Mouse (Mus musculus) spleen, postnatal 4 days (tissue): Measurements from ENCODE around the gene Abcc8.

ENCODE experiments used
- DNase-seq, 2 experiments: peaks; one replicate each; pipeline ENCODE4 v3.0.0; 2022; ENCODE audit warnings: low spot score in 2 of 2

The Abcc8 gene

GRCm38 (mm10) chr7:46105484-46105883, 74.3 kb downstream of the Abcc8 start:
- no peak for DNase-seq

- DNase-seq = no peak
Measured at GRCm38 (mm10) chr7:46104256-46104915, 75.4 kb downstream of the Abcc8 start.

GRCm38 (mm10) chr7:46103771-46104170, 76.1 kb downstream of the Abcc8 start:
- no peak for DNase-seq

- no peak for DNase-seq
Measured at GRCm38 (mm10) chr7:46103075-46103591, 76.7 kb downstream of the Abcc8 start.

GRCm38 (mm10) chr7:46100563-46100962, 79.3 kb downstream of the Abcc8 start, which contains the start of gene Kcnj11:
Gene Kcnj11 (minus strand): TSS chr7:46100764.
- DNase-seq = peak; percentile 68 to 88

- no peak for DNase-seq
Measured at GRCm38 (mm10) chr7:46099682-46100081, 80.2 kb downstream of the Abcc8 start.

- no peak for DNase-seq
Measured at GRCm38 (mm10) chr7:46098919-46099286, 80.9 kb downstream of the Abcc8 start.

- no peak for DNase-seq
Measured at GRCm38 (mm10) chr7:46098221-46098918, 81.5 kb downstream of the Abcc8 start.

GRCm38 (mm10) chr7:46097319-46097783, 82.5 kb downstream of the Abcc8 start:
- no peak for DNase-seq

- DNase-seq = peak; percentile 48 to 80
Measured at GRCm38 (mm10) chr7:46096136-46096535, 83.7 kb downstream of the Abcc8 start.

- DNase-seq = no peak
Measured at GRCm38 (mm10) chr7:46092803-46093202, 87.0 kb downstream of the Abcc8 start.

GRCm38 (mm10) chr7:46088241-46088640, 91.6 kb downstream of the Abcc8 start:
- DNase-seq = no peak

GRCm38 (mm10) chr7:46086378-46086777, 93.5 kb downstream of the Abcc8 start:
- no peak for DNase-seq

GRCm38 (mm10) chr7:46084839-46085513, 94.9 kb downstream of the Abcc8 start:
- DNase-seq = no peak

- DNase-seq = no peak
Measured at GRCm38 (mm10) chr7:46084024-46084423, 95.8 kb downstream of the Abcc8 start.

- no peak for DNase-seq
Measured at GRCm38 (mm10) chr7:46077675-46078074, 102.2 kb downstream of the Abcc8 start.

GRCm38 (mm10) chr7:46076844-46077243, 103.0 kb downstream of the Abcc8 start:
- DNase-seq = no peak

GRCm38 (mm10) chr7:46068831-46069230, 111.0 kb downstream of the Abcc8 start:
- DNase-seq = no peak

GRCm38 (mm10) chr7:46063296-46063695, 116.5 kb downstream of the Abcc8 start:
- DNase-seq = no peak

- no peak for DNase-seq
Measured at GRCm38 (mm10) chr7:46061614-46062013, 118.2 kb downstream of the Abcc8 start.

GRCm38 (mm10) chr7:46060688-46061087, 119.1 kb downstream of the Abcc8 start:
- no peak for DNase-seq

- DNase-seq = peak; percentile 20 to 69
Measured at GRCm38 (mm10) chr7:46058882-46059281, 121.0 kb downstream of the Abcc8 start.
